Mouse (Mus musculus): ENCODE results near the gene Gmds.

Gmds gene

GRCm38 (mm10) chr13:31772882-31773281, 565.7 kb downstream of the Gmds start:
- DNase-seq, result no peak
